Mouse (Mus musculus): Measurements from ENCODE around the gene Glb1l. TPM values are rescaled to one million over a fixed set of nuclear protein-coding genes. Genes with fewer than 3 reads are reported as not detected.

Gene Glb1l
- total and polyA plus RNA-seq, 3 experiments = 2.4 to 10.8 (median 3.6) TPM

DNA sequence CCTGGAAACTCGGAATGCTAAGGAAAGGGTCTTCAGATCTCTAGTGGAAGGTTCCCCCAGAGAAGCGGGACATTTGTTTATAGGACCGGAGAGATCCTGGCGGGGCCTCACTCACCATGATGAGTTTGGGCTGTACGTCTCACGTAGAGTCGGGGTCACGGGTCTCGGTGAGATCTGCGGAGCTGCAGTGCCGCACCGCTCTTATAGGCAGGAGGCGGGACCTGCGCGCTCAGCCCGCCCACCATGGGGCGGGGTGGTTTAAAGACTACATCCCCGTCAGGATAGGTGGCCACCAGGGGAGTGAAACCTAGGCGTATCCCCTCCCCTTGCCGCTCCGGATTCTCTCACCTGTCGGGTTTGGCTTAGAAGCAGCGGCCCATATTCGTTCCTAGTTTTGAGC, 8.5 kb upstream of the Glb1l start (continued):
- no peak for TF ChIP-seq CHD1 (IDR thresholded peaks at IDR 0.05; ENCODE audit: low read depth, low read length)
- no peak; the same call in 1 of the 2 replicates for TF ChIP-seq IRF4 (IDR thresholded peaks at IDR 0.05; ENCODE audit: low read depth, low read length)
- no peak for TF ChIP-seq PAX5 (IDR thresholded peaks at IDR 0.05; ENCODE audit: low read length)
- 0 out of 2 replicates have a peak, but pooled peaks have one; percentile 38 for TF ChIP-seq MAZ (IDR thresholded peaks at IDR 0.05; ENCODE audit: low read depth, low read length)
- TF ChIP-seq ZKSCAN1 (IDR thresholded peaks at IDR 0.05; ENCODE audit: borderline replicate concordance, low read depth, low read length) = no peak
- TF ChIP-seq NRF1 (IDR thresholded peaks at IDR 0.05; ENCODE audit: low read depth, low read length) = peak; percentile 50
- no peak for TF ChIP-seq KAT2A (IDR thresholded peaks at IDR 0.05; ENCODE audit: insufficient replicate concordance, low read length)
- TF ChIP-seq BHLHE40 (IDR thresholded peaks at IDR 0.05; ENCODE audit: low read depth, low read length) = no peak; the same call in none of the 2 replicates
- no peak for TF ChIP-seq SMC3 (IDR thresholded peaks at IDR 0.05; ENCODE audit: low read depth, low read length)
- no peak for TF ChIP-seq ELF1 (IDR thresholded peaks at IDR 0.05; ENCODE audit: low read depth, low read length)
- 0 out of 2 replicates have a peak, but pooled peaks have one; percentile 28 for TF ChIP-seq SIN3A (IDR thresholded peaks at IDR 0.05; ENCODE audit: low read length)

DNA sequence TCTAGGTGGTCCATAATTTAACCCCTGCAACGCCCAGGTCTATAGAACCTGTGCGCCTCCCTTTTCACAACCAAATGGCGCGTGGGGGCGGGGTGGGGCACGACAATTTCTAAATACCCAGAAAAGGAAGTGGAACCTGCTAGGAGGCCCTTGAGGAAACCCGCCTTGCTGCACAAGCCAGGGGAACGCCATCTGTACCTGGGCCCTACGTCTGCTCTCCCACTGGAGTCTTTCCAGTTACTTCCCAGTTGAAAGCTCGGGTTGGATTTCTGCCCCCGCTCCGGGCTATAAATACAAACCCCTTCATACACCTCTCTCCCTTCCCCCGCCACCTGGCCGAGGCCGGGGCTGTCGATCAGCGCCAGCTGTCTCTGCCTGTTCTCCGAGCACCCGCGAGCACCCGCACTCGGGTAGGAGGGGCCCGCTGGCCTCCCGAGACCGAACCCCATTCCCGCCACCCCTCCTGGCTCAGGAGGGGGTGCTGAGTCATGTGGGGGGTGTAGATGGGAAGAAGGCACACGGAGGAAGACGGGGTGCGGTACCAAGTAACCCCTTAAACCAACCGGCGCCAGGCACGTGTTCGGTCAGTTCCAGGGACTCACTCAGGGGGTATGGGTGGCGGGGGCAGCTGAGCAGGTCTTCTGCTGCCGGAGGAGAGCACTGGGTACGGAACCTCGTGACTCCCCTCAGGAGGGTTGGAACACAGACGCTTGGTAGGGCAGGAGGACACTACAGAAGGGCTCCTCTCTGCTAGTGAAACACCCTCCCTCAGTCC, 7.8 kb upstream of the Glb1l start:
- peaks cover 2% of the 10 kb centered on the region for H3K9me3 ChIP-seq (replicated peaks; ENCODE audit: low read length)
- H3K4me2 ChIP-seq (ENCODE audit: insufficient read depth, low read depth, poor library complexity, severe bottlenecking) = peak overlapping the region; percentile 86
- TF ChIP-seq TBP (conservative IDR thresholded peaks at IDR 0.05; ENCODE audit: low read depth, low read length) (0 out of 2 replicates have a peak, but pooled peaks have one; percentile 32), SIN3A (IDR thresholded peaks at IDR 0.05; ENCODE audit: low read length) (peak; percentile 88), KAT2A (IDR thresholded peaks at IDR 0.05; ENCODE audit: insufficient replicate concordance, low read length) (no peak), BHLHE40 (IDR thresholded peaks at IDR 0.05; ENCODE audit: low read depth, low read length) (peak; percentile 49; the same call in 1 of the 2 replicates), POLR2A (IDR thresholded peaks at IDR 0.05; ENCODE audit: low read depth, low read length) (peak; percentile 68), MXI1 (IDR thresholded peaks at IDR 0.05; ENCODE audit: low read depth, low read length) (peak; percentile 61; the same call in 1 of the 2 replicates), MYC (IDR thresholded peaks at IDR 0.05; ENCODE audit: low read depth, low read length) (0 out of 2 replicates have a peak, but pooled peaks have one; percentile 50), RCOR1 (conservative IDR thresholded peaks at IDR 0.05; ENCODE audit: low read depth, low read length) (peak; percentile 23; the same call in 1 of the 2 replicates), EP300 (IDR thresholded peaks at IDR 0.05; ENCODE audit: low read length) (peak; percentile 54), ZKSCAN1 (IDR thresholded peaks at IDR 0.05; ENCODE audit: borderline replicate concordance, low read depth, low read length) (no peak), HCFC1 (IDR thresholded peaks at IDR 0.05; ENCODE audit: low read depth, low read length) (no peak), ZMIZ1 (IDR thresholded peaks at IDR 0.05; ENCODE audit: low read depth, low read length) (no peak), ELF1 (IDR thresholded peaks at IDR 0.05; ENCODE audit: low read depth, low read length) (peak; percentile 72), MEF2A (IDR thresholded peaks at IDR 0.05; ENCODE audit: borderline replicate concordance, low read depth, low read length) (peak; percentile 42; the same call in 1 of the 2 replicates), MAZ (IDR thresholded peaks at IDR 0.05; ENCODE audit: low read depth, low read length) (peak; percentile 51; the same call in 1 of the 2 replicates), IRF4 (IDR thresholded peaks at IDR 0.05; ENCODE audit: low read depth, low read length) (peak; percentile 79), MAX (IDR thresholded peaks at IDR 0.05; ENCODE audit: low read length) (peak; percentile 6; the same call in 1 of the 2 replicates), UBTF (IDR thresholded peaks at IDR 0.05; ENCODE audit: low read depth, low read length) (peak; percentile 40; the same call in 1 of the 2 replicates), TCF12 (IDR thresholded peaks at IDR 0.05; ENCODE audit: low read depth, low read length) (peak; percentile 17; the same call in 1 of the 2 replicates), ETS1 (conservative IDR thresholded peaks at IDR 0.05; ENCODE audit: low read depth, low read length) (peak; percentile 43; the same call in 1 of the 2 replicates), CHD2 (IDR thresholded peaks at IDR 0.05; ENCODE audit: low read length) (peak; percentile 79), USF2 (conservative IDR thresholded peaks at IDR 0.05; ENCODE audit: low read depth, low read length) (no peak)
- H3K4me3 ChIP-seq (replicated peaks in 1 of 3; ENCODE audit: low read depth in 2 of 3, low read length in 2 of 3, poor library complexity in 1 of 3) = peak overlapping the region; percentile 74 to 94 (median 88)
- in situ Hi-C loops (cut with MboI; ENCODE audit: low pct_ligation_motif_present, low pct_unique_long_range_greater_than_20kb, low sequenced_read_pairs) (no loop called here), dilution Hi-C loops (cut with MboI; ENCODE audit: extremely low pct_ligation_motif_present, extremely low pct_unique_long_range_greater_than_20kb, low sequenced_read_pairs) (no loop called here)
- H3K4me1 ChIP-seq (ENCODE audit: control insufficient read depth in 1 of 2, insufficient read depth in 2 of 2) = peaks cover 26 to 65% of the 10 kb centered on the region in 2 experiments
- H3K27me3 ChIP-seq (replicated peaks) = no peaks in the 10 kb centered on the region
- DNase-seq (ENCODE audit: extremely low read depth) = peak; percentile 67
- peaks cover 31 to 42% of the 10 kb centered on the region in 2 experiments for H3K36me3 ChIP-seq (replicated peaks in 1 of 2; ENCODE audit: control insufficient read depth in 1 of 2, insufficient read depth in 1 of 2, low read length in 1 of 2)
- H3K27ac ChIP-seq (ENCODE audit: insufficient read depth, low read depth) = peak overlapping the region; percentile 81
- H3K9ac ChIP-seq (ENCODE audit: insufficient read depth, low read depth) = peak overlapping the region; percentile 88
- H3K79me2 ChIP-seq (replicated peaks; ENCODE audit: control insufficient read depth, extremely low read depth, insufficient read depth, poor library complexity, severe bottlenecking) = peaks cover 35% of the 10 kb centered on the region
